Mouse (Mus musculus) kidney, adult 2 months (tissue): ENCODE measurements around the gene Vezt.

ENCODE experiments used
- CTCF ChIP-seq: fragments of 200-500 bp; conservative IDR thresholded peaks from 2 replicates; pipeline ENCODE4 v1.5.1; 2011; ENCODE audit warnings: low read depth, mild to moderate bottlenecking, control low read depth, low read length, moderate library complexity, mixed read lengths; ENCODE audit not compliant: insufficient read depth, insufficient read length
- POLR2A ChIP-seq: fragments of 200-500 bp; IDR thresholded peaks from one replicate; pipeline ENCODE4 v1.6.1; 2011; ENCODE audit warnings: low read depth, low read length, control low read depth

DNA sequence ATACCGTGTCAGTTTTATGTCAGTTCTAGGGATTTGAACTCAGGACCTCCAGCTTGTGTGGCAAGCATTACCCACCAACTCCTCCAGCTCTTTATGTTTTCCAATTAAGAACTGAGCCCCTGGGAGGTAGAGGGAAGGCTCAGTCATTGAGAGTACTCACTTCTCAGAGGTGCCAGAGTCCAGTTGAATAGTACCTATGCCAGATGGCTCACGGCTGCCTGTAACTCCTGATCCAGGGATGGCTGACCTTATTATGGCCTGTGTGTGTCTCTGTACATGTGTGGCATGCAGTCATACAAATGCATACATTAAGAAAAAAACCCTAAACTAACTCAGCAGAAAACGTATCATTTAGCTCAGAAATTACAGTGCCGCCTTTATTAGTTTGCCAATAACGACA, 15.1 kb upstream of the Vezt start:
- TF ChIP-seq POLR2A (no peak), CTCF (no peak)
